Mouse (Mus musculus): ENCODE measurements around the gene Amd1. TPM values are rescaled to one million over a fixed set of nuclear protein-coding genes. Genes with fewer than 3 reads are reported as not detected.

Gene Amd1
- total and polyA plus RNA-seq, 2 experiments from 2014 or later, result 35.0 to 73.9 TPM

- 0 out of 2 replicates have a peak, but pooled peaks cover 4% of the 10 kb centered on the region for H3K4me1 ChIP-seq (ENCODE audit: insufficient read depth)
- H3K27ac ChIP-seq (ENCODE audit: low read depth, low read length), result no peak overlapping the region
- no peak overlapping the region for H3K9ac ChIP-seq
- no peak overlapping the region for H3K4me3 ChIP-seq (ENCODE audit: low read depth, low read length)
- no peak for TF ChIP-seq CTCF (IDR thresholded peaks at IDR 0.05; ENCODE audit: low read depth)
- no peak overlapping the region for H3K4me2 ChIP-seq (ENCODE audit: low read depth)
- ATAC-seq (no peak), DNase-seq (no peak)
- H3K36me3 ChIP-seq (ENCODE audit: insufficient read depth), result no peaks in the 10 kb centered on the region
- H3K9me3 ChIP-seq (ENCODE audit: low read length), result no peaks in the 10 kb centered on the region
- 45% methylated on average over 5 of the region's 5 CpGs for WGBS
- H3K27me3 ChIP-seq (ENCODE audit: insufficient read depth, low read length), result no peaks in the 10 kb centered on the region
Observed at GRCm38 (mm10) chr10:40260305-40260704, 41.7 kb downstream of the Amd1 start.

GRCm38 (mm10) chr10:40259542-40259941, 42.4 kb downstream of the Amd1 start:
- WGBS, result 21% methylated on average over 8 of the region's 8 CpGs
- ATAC-seq, result no peak
- DNase-seq, result no peak

GRCm38 (mm10) chr10:40258976-40259375, 43.0 kb downstream of the Amd1 start:
- 6% methylated on average over 5 of the region's 5 CpGs for WGBS

More at GRCm38 (mm10) chr10:40259542-40259941, 42.4 kb downstream of the Amd1 start:
- no peak for TF ChIP-seq CTCF (IDR thresholded peaks at IDR 0.05; ENCODE audit: low read depth)
- H3K27me3 ChIP-seq (ENCODE audit: insufficient read depth, low read length), result no peaks in the 10 kb centered on the region
- H3K9ac ChIP-seq, result no peak overlapping the region
- no peak overlapping the region for H3K4me3 ChIP-seq (ENCODE audit: low read depth, low read length)
- H3K4me1 ChIP-seq (ENCODE audit: insufficient read depth), result 0 out of 2 replicates have a peak, but pooled peaks cover 4% of the 10 kb centered on the region
- no peak overlapping the region for H3K27ac ChIP-seq (ENCODE audit: low read depth, low read length)
- no peak overlapping the region for H3K4me2 ChIP-seq (ENCODE audit: low read depth)
- 0 out of 2 replicates have a peak, but pooled peaks cover under 1% of the 10 kb centered on the region for H3K36me3 ChIP-seq (ENCODE audit: insufficient read depth)
- no peaks in the 10 kb centered on the region for H3K9me3 ChIP-seq (ENCODE audit: low read length)

GRCm38 (mm10) chr10:40258401-40258966, 43.5 kb downstream of the Amd1 start:
- peak overlapping the region; percentile 94 for H3K27ac ChIP-seq (ENCODE audit: low read depth, low read length)
- peak overlapping the region; percentile 56 for H3K4me2 ChIP-seq (ENCODE audit: low read depth)
- WGBS, result under 1% methylated on average over 12 of the region's 12 CpGs
- peak; percentile 71 for TF ChIP-seq CTCF (IDR thresholded peaks at IDR 0.05; ENCODE audit: low read depth)
- H3K27me3 ChIP-seq (ENCODE audit: insufficient read depth, low read length), result no peaks in the 10 kb centered on the region
- peak overlapping the region; percentile 64 for H3K4me3 ChIP-seq (ENCODE audit: low read depth, low read length)
- peak overlapping the region; percentile 10 for H3K9ac ChIP-seq
- peak; percentile 84 for ATAC-seq
- DNase-seq, result peak; percentile 93
- H3K9me3 ChIP-seq (ENCODE audit: low read length), result no peaks in the 10 kb centered on the region
- H3K4me1 ChIP-seq (ENCODE audit: insufficient read depth), result 0 out of 2 replicates have a peak, but pooled peaks cover 4% of the 10 kb centered on the region
- peaks cover 10% of the 10 kb centered on the region for H3K36me3 ChIP-seq (ENCODE audit: insufficient read depth)

More at GRCm38 (mm10) chr10:40258976-40259375, 43.0 kb downstream of the Amd1 start:
- Histone ChIP-seq H3K4me2 (ENCODE audit: low read depth) (peak overlapping the region; percentile 56), H3K9me3 (ENCODE audit: low read length) (no peaks in the 10 kb centered on the region), H3K36me3 (ENCODE audit: insufficient read depth) (peaks cover 6% of the 10 kb centered on the region; the same call in 1 of the 2 replicates), H3K27ac (ENCODE audit: low read depth, low read length) (peak overlapping the region; percentile 94), H3K9ac (peak overlapping the region; percentile 10), H3K4me1 (ENCODE audit: insufficient read depth) (0 out of 2 replicates have a peak, but pooled peaks cover 4% of the 10 kb centered on the region), H3K4me3 (ENCODE audit: low read depth, low read length) (peak overlapping the region; percentile 64; the same call in 1 of the 2 replicates), H3K27me3 (ENCODE audit: insufficient read depth, low read length) (no peaks in the 10 kb centered on the region)
- peak; percentile 76 for TF ChIP-seq CTCF (IDR thresholded peaks at IDR 0.05; ENCODE audit: low read depth)
- DNase-seq (peak; percentile 76), ATAC-seq (no peak)

GRCm38 (mm10) chr10:40257414-40258255, 44.4 kb downstream of the Amd1 start, which contains the start of gene Gtf3c6:
Gtf3c6 (minus strand) TSS chr10:40258108.
- ATAC-seq (peak; percentile 84), DNase-seq (peak; percentile 98)
- Histone ChIP-seq H3K27me3 (ENCODE audit: insufficient read depth, low read length) (no peaks in the 10 kb centered on the region), H3K4me3 (ENCODE audit: low read depth, low read length) (peak within 1 kb of the TSS; percentile 64), H3K4me1 (ENCODE audit: insufficient read depth) (0 out of 2 replicates have a peak, but pooled peaks cover 4% of the 10 kb centered on the region), H3K9me3 (ENCODE audit: low read length) (no peaks in the 10 kb centered on the region), H3K36me3 (ENCODE audit: insufficient read depth) (peaks cover 15% of the 10 kb centered on the region), H3K27ac (ENCODE audit: low read depth, low read length) (peak within 1 kb of the TSS; percentile 94), H3K9ac (peak within 1 kb of the TSS; percentile 83), H3K4me2 (ENCODE audit: low read depth) (peak within 1 kb of the TSS; percentile 56)
- TF ChIP-seq CTCF (IDR thresholded peaks at IDR 0.05; ENCODE audit: low read depth), result no peak
- under 1% methylated on average over 43 of the region's 43 CpGs for WGBS

GRCm38 (mm10) chr10:40256716-40257115, 45.3 kb downstream of the Amd1 start:
- WGBS, result 2% methylated on average over 5 of the region's 5 CpGs
- Histone ChIP-seq H3K4me2 (ENCODE audit: low read depth) (peak overlapping the region; percentile 56), H3K9ac (peak overlapping the region; percentile 83), H3K4me3 (ENCODE audit: low read depth, low read length) (peak overlapping the region; percentile 64), H3K27ac (ENCODE audit: low read depth, low read length) (peak overlapping the region; percentile 94), H3K27me3 (ENCODE audit: insufficient read depth, low read length) (no peaks in the 10 kb centered on the region), H3K9me3 (ENCODE audit: low read length) (no peaks in the 10 kb centered on the region), H3K36me3 (ENCODE audit: insufficient read depth) (peaks cover 24% of the 10 kb centered on the region), H3K4me1 (ENCODE audit: insufficient read depth) (0 out of 2 replicates have a peak, but pooled peaks cover 4% of the 10 kb centered on the region)
- DNase-seq (peak; percentile 76), ATAC-seq (peak; percentile 42)
- TF ChIP-seq CTCF (IDR thresholded peaks at IDR 0.05; ENCODE audit: low read depth), result no peak
